Mouse (Mus musculus) thymus, postnatal 4 days (tissue): ENCODE data around the gene Platr17.
"Not testable (repeated sequence)": the region's sequence is repeated elsewhere in the genome, so short reads cannot be mapped to it uniquely, and the experiment has no call there.

Experiments used
- DNase-seq: peaks from one replicate; pipeline ENCODE4 v3.0.0; 2021

Gene Platr17

GRCm38 (mm10) chr17:33903911-33904651 is 854 bp upstream of the Platr17 start:
- DNase-seq = not testable (repeated sequence)

- peak; percentile 65 for DNase-seq
Measured at GRCm38 (mm10) chr17:33908331-33909076, 3.6 kb downstream of the Platr17 start.

GRCm38 (mm10) chr17:33909077-33909868 is 4.3 kb downstream of the Platr17 start, which contains the start of gene Daxx:
Gene Daxx (plus strand): TSS chr17:33909414.
- peak; percentile 99 for DNase-seq

- DNase-seq = peak; percentile 56
Measured at GRCm38 (mm10) chr17:33909869-33910250, 4.9 kb downstream of the Platr17 start.

GRCm38 (mm10) chr17:33910346-33911051 is 5.6 kb downstream of the Platr17 start:
- peak; percentile 32 for DNase-seq

- no peak for DNase-seq
Measured at GRCm38 (mm10) chr17:33911052-33911812, 6.3 kb downstream of the Platr17 start.

- peak; percentile 18 for DNase-seq
Measured at GRCm38 (mm10) chr17:33911813-33912414, 7.0 kb downstream of the Platr17 start.

- no peak for DNase-seq
Measured at GRCm38 (mm10) chr17:33913264-33913663, 8.3 kb downstream of the Platr17 start.

- peak; percentile 7 for DNase-seq
Measured at GRCm38 (mm10) chr17:33913905-33914304, 9.0 kb downstream of the Platr17 start.

GRCm38 (mm10) chr17:33914969-33915391 is 10.0 kb downstream of the Platr17 start:
- DNase-seq = peak; percentile 33

- DNase-seq = peak; percentile 94
Measured at GRCm38 (mm10) chr17:33915671-33916250, 10.8 kb downstream of the Platr17 start, which contains the start of the genes Tapbp and Zbtb22. Gene Tapbp (plus strand): TSS chr17:33915899. Gene Zbtb22 (plus strand): TSS chr17:33915904.

- DNase-seq = peak; percentile 91
Measured at GRCm38 (mm10) chr17:33916294-33916693, 11.4 kb downstream of the Platr17 start.

- DNase-seq = peak; percentile 33
Measured at GRCm38 (mm10) chr17:33916847-33917655, 12.1 kb downstream of the Platr17 start.

- peak; percentile 23 for DNase-seq
Measured at GRCm38 (mm10) chr17:33917656-33918292, 12.8 kb downstream of the Platr17 start.

- DNase-seq = peak; percentile 51
Measured at GRCm38 (mm10) chr17:33918293-33919203, 13.6 kb downstream of the Platr17 start.

GRCm38 (mm10) chr17:33919351-33920281 is 14.7 kb downstream of the Platr17 start:
- DNase-seq = peak; percentile 79
